Mouse (Mus musculus) cerebellum, adult 18-20 months (tissue): ENCODE measurements at regions not wholly inside any gene's neighbourhood (a gene's known extent, or its start where the extent isn't known, plus 50 kb on each side); places are given as distances from the start of the nearest gene placed in this dataset.

Experiments
- DNase-seq, 2 experiments: peaks; one replicate each; pipeline ENCODE4 v3.0.0; 2021

- no peak for DNase-seq
Measured at GRCm38 (mm10) chr4:45746451-45746850, 52.4 kb upstream of the Aldh1b1 start.

- DNase-seq: no peak
Measured at GRCm38 (mm10) chr4:45745746-45746145, 53.1 kb upstream of the Aldh1b1 start.

- no peak for DNase-seq
Measured at GRCm38 (mm10) chr4:45744849-45745407, 53.9 kb upstream of the Aldh1b1 start.

GRCm38 (mm10) chr4:45740779-45741365, 58.0 kb upstream of the Aldh1b1 start:
- DNase-seq: peak; percentile 55

- DNase-seq: no peak
Measured at GRCm38 (mm10) chr4:45740319-45740718, 58.5 kb upstream of the Aldh1b1 start.

- DNase-seq: no peak
Measured at GRCm38 (mm10) chr4:45739696-45740095, 59.1 kb upstream of the Aldh1b1 start.

- DNase-seq: no peak
Measured at GRCm38 (mm10) chr4:45739168-45739567, 59.7 kb upstream of the Aldh1b1 start.

GRCm38 (mm10) chr4:45738746-45739145, 60.1 kb upstream of the Aldh1b1 start:
- DNase-seq: no peak

- no peak for DNase-seq
Measured at GRCm38 (mm10) chr4:45736215-45736815, 62.5 kb upstream of the Aldh1b1 start.

GRCm38 (mm10) chr4:45734011-45734410, 64.8 kb upstream of the Aldh1b1 start:
- no peak for DNase-seq

- peak; percentile 26 to 29 for DNase-seq
Measured at GRCm38 (mm10) chr4:45730862-45731831, 67.7 kb upstream of the Aldh1b1 start.

GRCm38 (mm10) chr4:45729801-45730200, 69.0 kb upstream of the Aldh1b1 start:
- DNase-seq: no peak

GRCm38 (mm10) chr4:45728825-45729224, 70.0 kb upstream of the Aldh1b1 start:
- DNase-seq: no peak

- no peak for DNase-seq
Measured at GRCm38 (mm10) chr4:45727915-45728314, 70.9 kb upstream of the Aldh1b1 start.

GRCm38 (mm10) chr4:45727474-45727873, 71.3 kb upstream of the Aldh1b1 start:
- no peak for DNase-seq

- DNase-seq: no peak
Measured at GRCm38 (mm10) chr4:45726783-45727182, 72.0 kb upstream of the Aldh1b1 start.

GRCm38 (mm10) chr4:45725055-45725910, 73.5 kb upstream of the Aldh1b1 start:
- no peak for DNase-seq

- DNase-seq: no peak
Measured at GRCm38 (mm10) chr4:45720352-45720751, 78.5 kb upstream of the Aldh1b1 start.

- DNase-seq: no peak
Measured at GRCm38 (mm10) chr4:45719564-45719963, 79.3 kb upstream of the Aldh1b1 start.

GRCm38 (mm10) chr4:45715878-45716277, 82.9 kb upstream of the Aldh1b1 start:
- no peak for DNase-seq

- DNase-seq: no peak
Measured at GRCm38 (mm10) chr4:45713837-45714508, 84.8 kb upstream of the Aldh1b1 start.
